Mouse (Mus musculus) liver, adult 2 months (tissue): ENCODE measurements around the gene Fsd1. TPM values are rescaled to one million over a fixed set of nuclear protein-coding genes. Genes with fewer than 3 reads are reported as not detected.
A peak's percentile ranks its signal among the peaks of the same experiment; 100 is the strongest.

Experiments used
- DNase-seq: peaks from one replicate; pipeline ENCODE4 v3.0.0-alpha.2; 2011; ENCODE audit warnings: low read depth, low spot score; ENCODE audit errors: extremely low read depth
- H3K27ac ChIP-seq: fragments of 200-500 bp; replicated peaks from 2 replicates; pipeline ENCODE4 v1.5.1; 2012; ENCODE audit warnings: low read depth, mild to moderate bottlenecking, control low read depth, inconsistent platforms, low read length; ENCODE audit not compliant: insufficient read depth
- H3K27me3 ChIP-seq: fragments of 200-500 bp; 2 replicates; pipeline ENCODE4 v1.6.1; 2012; ENCODE audit warnings: mild to moderate bottlenecking, moderate library complexity, low read length, inconsistent platforms; ENCODE audit not compliant: control insufficient read depth, insufficient read depth
- H3K36me3 ChIP-seq: fragments of 200-500 bp; 2 replicates; pipeline ENCODE4 v1.6.1; 2012; ENCODE audit warnings: low read length, inconsistent platforms; ENCODE audit not compliant: control insufficient read depth, insufficient read depth
- H3K4me1 ChIP-seq: fragments of 200-500 bp; 2 replicates; pipeline ENCODE4 v1.6.1; 2011; ENCODE audit warnings: low read length; ENCODE audit not compliant: control insufficient read depth, insufficient read depth
- H3K4me3 ChIP-seq: fragments of 200-500 bp; 2 replicates; pipeline ENCODE4 v1.5.1; 2011; ENCODE audit warnings: low read depth, mild to moderate bottlenecking, control low read depth, low read length, moderate library complexity; ENCODE audit not compliant: insufficient read depth
- H3K79me2 ChIP-seq: fragments of 200-500 bp; 2 replicates; pipeline ENCODE4 v1.6.1; 2012; ENCODE audit warnings: inconsistent platforms, mild to moderate bottlenecking, low read length, moderate library complexity; ENCODE audit not compliant: control insufficient read depth, insufficient read depth
- H3K9ac ChIP-seq: fragments of 200-500 bp; 2 replicates; pipeline ENCODE4 v1.6.1; 2012; ENCODE audit warnings: low read depth, mild to moderate bottlenecking, control low read depth, inconsistent platforms, low read length
- CTCF ChIP-seq: fragments of 200-500 bp; IDR thresholded peaks from 2 replicates; pipeline ENCODE4 v1.5.1; 2011; ENCODE audit warnings: low read depth, low read length, control low read depth
- POLR2A ChIP-seq: fragments of 200-500 bp; IDR thresholded peaks from 2 replicates; pipeline ENCODE4 v1.6.1; 2011; ENCODE audit warnings: low read length, control low read depth; ENCODE audit not compliant: insufficient read depth; ENCODE audit errors: extremely low read depth
- WGBS: fragments of 180-500 bp; shearing (Covaris S2); methylation state at CpG from one replicate; pipeline ENCODE4 v1.1.7; 2018; 5-methylcytosine and 5-hydroxymethylcytosine counted together
- polyA plus RNA-seq: library from polyadenylated mRNA; depleted of rRNA; stranded (reverse); fragments of >200 nt; gene quantifications from 2 replicates; pipeline ENCODE4 v1.2.3, GENCODE M21; 2012
- total RNA-seq: library from RNA; depleted of rRNA; stranded (reverse); fragments of >200 nt; gene quantifications from 2 replicates; pipeline ENCODE4 v1.2.3, GENCODE M21; 2014

Fsd1 gene
- total and polyA plus RNA-seq, 2 experiments: not detected

DNA sequence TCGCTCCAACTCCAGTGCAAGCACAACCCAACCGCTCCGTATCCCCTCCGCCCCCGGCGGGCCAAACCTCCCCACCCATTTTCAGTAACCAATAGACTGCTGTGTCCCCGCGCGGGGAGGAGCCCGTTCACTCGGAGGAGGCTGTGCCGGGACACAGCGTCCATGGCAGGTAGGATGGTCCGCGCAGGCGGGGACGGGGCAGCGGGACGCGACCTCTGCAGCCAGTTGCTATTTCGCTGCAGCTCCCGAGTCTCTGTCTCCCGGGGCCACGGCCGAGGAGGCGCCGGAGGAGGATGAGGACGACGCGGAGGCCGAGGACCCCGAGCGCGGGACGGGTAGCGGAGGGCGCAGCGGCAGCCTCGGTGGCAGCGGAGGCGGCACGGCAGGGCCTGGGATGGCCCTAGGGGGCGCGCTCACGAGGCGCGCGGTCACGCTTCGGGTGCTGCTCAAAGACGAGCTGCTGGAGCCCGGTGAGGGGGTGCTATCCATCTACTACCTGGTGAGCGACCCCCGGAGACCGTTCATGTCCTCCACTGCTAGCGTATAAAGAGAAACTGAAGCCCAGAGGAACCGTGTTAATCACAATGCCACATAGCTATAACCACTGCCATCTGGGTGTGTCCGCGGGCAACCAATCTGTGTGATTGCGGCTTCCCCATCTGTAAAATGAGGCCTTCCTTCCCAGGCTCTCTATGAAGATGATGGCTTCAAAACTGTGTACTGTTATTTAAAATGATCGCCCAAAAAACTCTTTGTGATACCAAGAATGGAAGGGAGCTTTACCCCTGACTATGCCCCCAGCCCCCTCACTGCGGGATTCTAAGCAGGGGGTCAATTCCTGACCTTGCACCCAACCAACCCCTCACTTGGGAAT lies 23.0 kb downstream of the Fsd1 start:
- Histone ChIP-seq H3K9ac (peak overlapping the region; percentile 89), H3K27me3 (no peaks in the 10 kb centered on the region), H3K4me3 (peak overlapping the region; percentile 80), H3K4me1 (peaks cover 26% of the 10 kb centered on the region), H3K79me2 (peaks cover 3% of the 10 kb centered on the region; the same call in 1 of the 2 replicates), H3K36me3 (no peaks in the 10 kb centered on the region; the same call in 1 of the 2 replicates), H3K27ac (peak overlapping the region; percentile 84)
- DNase-seq: peak; percentile 81
- peak; percentile 64 for TF ChIP-seq CTCF
- peak; percentile 92 for TF ChIP-seq POLR2A
- under 1% methylated on average over 62 of the region's 62 CpGs for WGBS

DNA sequence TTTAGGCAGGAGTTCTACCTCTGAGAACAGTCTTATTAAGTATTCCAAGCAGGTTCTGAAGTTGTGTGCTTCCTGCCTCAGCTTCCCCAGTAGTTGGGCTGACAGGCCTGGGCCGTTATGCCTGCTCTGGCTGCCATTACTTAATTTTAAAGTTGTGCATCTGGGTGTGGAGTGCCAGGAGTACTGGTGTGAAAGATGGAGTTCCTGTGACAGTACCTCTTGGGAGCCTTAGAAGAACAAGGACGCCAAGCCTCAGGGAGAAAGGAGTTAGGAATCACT lies 23.6 kb downstream of the Fsd1 start:
- no peak for DNase-seq
- no peaks in the 10 kb centered on the region for H3K27me3 ChIP-seq
- H3K79me2 ChIP-seq: no peaks in the 10 kb centered on the region; the same call in 1 of the 2 replicates
- WGBS: 65% methylated on average over 2 of the region's 2 CpGs
- H3K27ac ChIP-seq: 0 out of 2 replicates have a peak overlapping the region, but pooled peaks have one; percentile 20
- H3K36me3 ChIP-seq: no peaks in the 10 kb centered on the region; the same call in 1 of the 2 replicates
- peak overlapping the region; percentile 27 for H3K9ac ChIP-seq
- no peak for TF ChIP-seq POLR2A
- no peak for TF ChIP-seq CTCF
- peaks cover 20% of the 10 kb centered on the region for H3K4me1 ChIP-seq
- peak overlapping the region; percentile 80; the same call in 1 of the 2 replicates for H3K4me3 ChIP-seq

DNA sequence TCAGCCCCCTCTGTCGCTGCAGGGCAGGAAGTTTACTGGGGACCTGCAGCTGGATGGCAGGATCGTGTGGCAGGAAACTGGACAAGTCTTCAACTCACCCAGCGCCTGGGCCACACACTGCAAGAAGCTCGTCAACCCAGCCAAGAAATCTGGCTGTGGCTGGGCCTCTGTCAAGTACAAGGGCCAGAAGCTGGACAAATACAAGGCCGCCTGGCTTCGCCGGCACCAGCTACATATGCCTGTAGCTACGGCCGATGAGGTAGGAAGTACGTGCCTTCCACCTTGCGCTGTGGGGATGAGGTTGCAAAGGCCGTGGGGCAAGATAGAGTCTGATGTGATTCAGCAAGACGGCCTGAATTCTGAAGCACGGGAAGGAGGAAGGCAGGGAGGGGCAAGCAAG lies 23.9 kb downstream of the Fsd1 start:
- peak overlapping the region; percentile 14 for H3K4me3 ChIP-seq
- peak; percentile 62 for DNase-seq
- H3K27ac ChIP-seq: 0 out of 2 replicates have a peak overlapping the region, but pooled peaks have one; percentile 20

DNA sequence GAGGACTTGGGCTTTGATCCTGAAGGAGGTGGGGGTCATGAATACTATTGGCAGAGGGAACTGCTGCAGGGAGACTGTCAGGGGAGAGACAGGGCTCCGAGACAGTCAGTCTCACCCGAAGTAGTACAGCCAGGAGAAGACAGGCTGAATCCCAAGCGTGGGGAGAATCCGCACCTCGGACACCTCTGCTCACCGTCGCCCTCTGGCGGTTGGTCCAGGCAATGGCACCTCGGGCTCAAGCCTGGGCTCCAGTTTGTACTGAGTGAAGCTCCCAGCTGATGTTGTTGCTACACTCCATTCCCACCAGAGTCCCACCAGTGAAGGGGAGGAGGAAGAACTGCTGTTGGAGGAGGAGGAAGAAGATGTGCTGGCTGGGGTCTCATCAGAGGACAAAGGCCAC lies 24.4 kb downstream of the Fsd1 start:
- peaks cover 20% of the 10 kb centered on the region for H3K4me1 ChIP-seq
- peaks cover 2% of the 10 kb centered on the region; the same call in 1 of the 2 replicates for H3K36me3 ChIP-seq
- no peaks in the 10 kb centered on the region; the same call in 1 of the 2 replicates for H3K79me2 ChIP-seq
- WGBS: 3% methylated on average over 9 of the region's 9 CpGs
- H3K9ac ChIP-seq: peak overlapping the region; percentile 41
- DNase-seq: peak; percentile 50
- H3K27me3 ChIP-seq: no peaks in the 10 kb centered on the region
- TF ChIP-seq CTCF: peak; percentile 99
- no peak for TF ChIP-seq POLR2A
- no peak overlapping the region for H3K27ac ChIP-seq
- H3K4me3 ChIP-seq: peak overlapping the region; percentile 14

More for the DNA sequence above, 23.9 kb downstream of the Fsd1 start:
- Histone ChIP-seq H3K36me3 (peaks cover under 1% of the 10 kb centered on the region; the same call in 1 of the 2 replicates), H3K27me3 (no peaks in the 10 kb centered on the region), H3K79me2 (no peaks in the 10 kb centered on the region; the same call in 1 of the 2 replicates), H3K9ac (peak overlapping the region; percentile 41), H3K4me1 (peaks cover 20% of the 10 kb centered on the region)
- 39% methylated on average over 14 of the region's 14 CpGs for WGBS
- TF ChIP-seq CTCF: no peak

DNA sequence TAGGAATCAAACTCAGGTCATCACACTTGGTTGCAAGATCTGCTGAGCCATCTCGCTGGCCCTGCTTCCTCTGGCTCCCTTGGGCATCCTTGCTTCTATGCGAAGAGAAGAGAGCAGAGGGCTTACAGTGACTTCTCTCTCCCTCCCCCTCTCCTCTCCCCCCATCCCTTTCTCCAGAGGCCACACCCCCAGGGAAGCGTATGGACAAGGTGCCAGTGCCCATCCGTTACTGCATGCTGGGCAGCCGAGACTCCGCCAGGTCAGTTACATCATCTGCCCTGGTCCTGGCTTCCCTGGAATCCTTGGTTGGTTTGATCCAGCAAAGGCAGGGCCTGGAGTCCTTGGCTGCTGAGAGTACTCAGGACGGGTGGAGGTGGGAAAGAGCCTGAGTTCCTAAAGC lies 25.1 kb downstream of the Fsd1 start:
- no peak overlapping the region for H3K9ac ChIP-seq
- DNase-seq: no peak
- no peaks in the 10 kb centered on the region for H3K27me3 ChIP-seq
- no peaks in the 10 kb centered on the region; the same call in 1 of the 2 replicates for H3K79me2 ChIP-seq
- H3K4me3 ChIP-seq: no peak overlapping the region
- WGBS: 69% methylated on average over 7 of the region's 7 CpGs
- TF ChIP-seq POLR2A (no peak), CTCF (no peak)
- peaks cover 20% of the 10 kb centered on the region for H3K4me1 ChIP-seq
- peaks cover 4% of the 10 kb centered on the region; the same call in 1 of the 2 replicates for H3K36me3 ChIP-seq
- no peak overlapping the region for H3K27ac ChIP-seq

DNA sequence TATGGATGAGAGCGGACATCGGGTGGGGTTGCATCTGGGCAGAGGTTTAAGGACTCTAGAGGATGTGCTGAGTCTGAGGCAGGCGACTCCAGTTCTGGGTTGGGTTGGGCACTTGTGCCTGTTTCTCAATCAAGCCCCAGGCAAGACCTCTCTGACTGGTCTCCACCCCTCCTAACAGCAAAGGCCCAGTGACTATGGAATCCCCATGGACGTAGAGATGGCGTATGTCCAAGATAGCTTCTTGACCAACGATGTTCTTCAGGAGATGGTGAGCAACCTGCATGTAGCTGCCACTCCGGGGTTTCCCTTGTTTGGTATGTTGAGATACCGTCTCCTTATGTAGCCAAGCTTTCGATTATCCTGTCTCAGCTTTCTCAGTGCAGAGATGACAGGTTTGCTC lies 29.0 kb downstream of the Fsd1 start:
- H3K4me1 ChIP-seq: peaks cover 5% of the 10 kb centered on the region
- peaks cover 4% of the 10 kb centered on the region; the same call in 1 of the 2 replicates for H3K36me3 ChIP-seq
- H3K27ac ChIP-seq: no peak overlapping the region
- H3K4me3 ChIP-seq: no peak overlapping the region
- H3K27me3 ChIP-seq: no peaks in the 10 kb centered on the region
- H3K9ac ChIP-seq: no peak overlapping the region
- WGBS: 91% methylated on average over 9 of the region's 9 CpGs
- DNase-seq: no peak
- TF ChIP-seq POLR2A: no peak
- TF ChIP-seq CTCF: no peak
- H3K79me2 ChIP-seq: no peaks in the 10 kb centered on the region; the same call in 1 of the 2 replicates
